Mouse (Mus musculus): ENCODE results near the gene Kctd5. TPM values are rescaled to one million over a fixed set of nuclear protein-coding genes. Genes with fewer than 3 reads are reported as not detected.
A peak's percentile ranks its signal among the peaks of the same experiment; 100 is the strongest.

Kctd5 gene
- polyA plus RNA-seq, 1 experiment from 2014 or later: 59.4 TPM

DNA sequence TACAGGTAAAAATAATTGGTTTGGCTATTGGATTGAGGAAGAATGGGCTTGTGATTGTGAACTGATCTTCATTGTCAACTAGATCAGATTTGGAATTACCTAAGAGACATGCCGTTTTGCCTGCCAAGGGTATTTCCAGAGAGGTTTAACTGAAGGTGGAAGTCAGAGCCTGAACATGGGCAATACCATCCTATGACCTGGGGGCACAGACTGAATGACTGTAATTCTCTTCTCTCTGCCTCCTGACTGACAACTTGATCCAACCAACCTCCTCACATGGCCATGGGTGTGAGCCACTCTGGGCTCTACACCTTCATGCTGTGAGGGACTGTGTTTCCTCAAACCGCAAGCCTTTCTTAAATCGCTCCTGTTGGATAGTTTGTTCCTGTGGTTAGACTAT, 68.2 kb downstream of the Kctd5 start:
- Histone ChIP-seq H3K4me2 (ENCODE audit: low read depth, low read length) (no peak overlapping the region), H3K27me3 (ENCODE audit: control insufficient read depth, insufficient read depth, low read depth, low read length) (no peaks in the 10 kb centered on the region), H3K9ac (ENCODE audit: low read length) (no peak overlapping the region), H3K9me3 (ENCODE audit: control insufficient read depth, low read length) (no peaks in the 10 kb centered on the region), H3K4me3 (ENCODE audit: low read length) (no peak overlapping the region), H3K4me1 (replicated peaks; ENCODE audit: control insufficient read depth, insufficient read depth, low read length) (0 out of 2 replicates have a peak, but pooled peaks cover 3% of the 10 kb centered on the region), H3K36me3 (ENCODE audit: control insufficient read depth, insufficient read depth, low read length) (no peaks in the 10 kb centered on the region), H3K27ac (ENCODE audit: low read length) (no peak overlapping the region)
- no peak for ATAC-seq (ENCODE audit: low read depth)
- 91% methylated on average over 3 of the region's 3 CpGs for WGBS

DNA sequence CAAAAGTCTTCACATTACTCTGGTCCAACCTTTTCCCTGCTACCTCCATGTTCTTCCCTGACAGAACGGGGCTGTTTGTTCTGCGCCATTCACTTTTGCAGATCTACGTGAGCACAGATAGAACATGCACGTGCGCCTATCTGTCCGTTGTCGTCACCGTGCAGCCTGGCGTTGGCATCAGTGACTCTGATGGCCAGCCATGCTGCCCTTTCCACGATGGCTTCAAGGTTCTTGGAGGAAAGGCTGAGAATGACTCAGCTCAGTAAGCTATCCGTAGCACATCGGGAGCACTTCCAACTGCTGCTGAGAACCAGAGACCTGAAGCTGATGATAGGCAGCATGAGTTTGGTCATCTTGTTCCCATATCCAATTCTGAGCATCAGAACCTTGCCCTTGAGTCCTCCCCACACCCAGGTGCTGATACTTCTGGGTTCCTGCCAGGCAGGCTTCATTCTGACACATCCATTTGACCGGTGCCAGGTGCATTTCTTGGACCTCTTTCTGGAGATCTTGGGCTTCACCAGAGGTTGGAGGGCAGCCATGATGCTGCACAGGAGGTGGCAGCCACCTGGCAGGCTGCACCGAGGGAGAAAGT, 69.1 kb downstream of the Kctd5 start:
- H3K9ac ChIP-seq (ENCODE audit: low read length): no peak overlapping the region
- 88% methylated on average over 14 of the region's 14 CpGs for WGBS
- no peak overlapping the region for H3K27ac ChIP-seq (ENCODE audit: low read length)
- H3K9me3 ChIP-seq (ENCODE audit: control insufficient read depth, low read length): no peaks in the 10 kb centered on the region
- no peak for ATAC-seq (ENCODE audit: low read depth)
- H3K4me1 ChIP-seq (replicated peaks; ENCODE audit: control insufficient read depth, insufficient read depth, low read length): 0 out of 2 replicates have a peak, but pooled peaks cover 3% of the 10 kb centered on the region
- H3K4me3 ChIP-seq (ENCODE audit: low read length): no peak overlapping the region
- H3K36me3 ChIP-seq (ENCODE audit: control insufficient read depth, insufficient read depth, low read length): no peaks in the 10 kb centered on the region
- no peaks in the 10 kb centered on the region for H3K27me3 ChIP-seq (ENCODE audit: control insufficient read depth, insufficient read depth, low read depth, low read length)
- H3K4me2 ChIP-seq (ENCODE audit: low read depth, low read length): no peak overlapping the region

DNA sequence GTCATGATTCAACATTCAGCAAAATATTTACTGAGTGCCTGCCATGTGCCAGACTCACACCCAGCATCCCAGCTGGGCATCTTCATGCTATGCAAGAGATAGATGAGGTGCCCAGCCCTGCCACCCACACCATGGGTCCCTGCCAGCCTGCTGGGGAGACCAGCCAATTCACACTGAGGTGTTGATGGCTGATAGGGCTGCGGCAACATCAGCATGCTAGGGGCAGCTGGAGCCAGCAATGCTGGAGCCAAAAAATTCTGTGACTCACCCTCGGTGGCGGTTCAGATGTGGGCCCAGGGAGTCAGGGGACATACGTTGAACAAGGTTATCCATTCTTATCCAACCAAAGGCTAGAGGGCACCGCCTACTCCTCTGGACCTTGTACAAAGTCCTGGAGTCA, 72.9 kb downstream of the Kctd5 start:
- peak; percentile 59 for ATAC-seq (ENCODE audit: low read depth)

DNA sequence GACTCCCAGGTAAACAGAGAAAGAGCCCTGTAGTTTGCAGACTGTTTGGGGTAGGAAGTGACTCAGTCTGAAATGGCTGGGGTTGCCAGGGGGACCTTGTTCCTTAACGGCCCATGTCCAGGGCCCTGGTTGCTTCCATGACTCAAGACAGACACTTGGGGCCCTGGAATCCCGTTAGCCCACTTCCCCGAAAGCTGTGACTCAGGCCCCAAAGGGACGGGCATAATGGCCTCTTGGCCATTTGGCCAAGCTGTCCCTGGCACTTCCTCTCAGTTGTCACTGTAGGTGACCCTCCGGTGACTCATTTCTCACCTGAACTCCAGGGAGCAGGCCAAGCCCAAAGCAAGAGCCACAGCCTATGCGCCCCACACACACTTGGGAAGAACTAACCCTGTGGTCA, 74.9 kb downstream of the Kctd5 start:
- ATAC-seq (ENCODE audit: low read depth): no peak
- Histone ChIP-seq H3K4me3 (ENCODE audit: low read length) (no peak overlapping the region), H3K36me3 (ENCODE audit: control insufficient read depth, insufficient read depth, low read length) (no peaks in the 10 kb centered on the region), H3K4me2 (ENCODE audit: low read depth, low read length) (no peak overlapping the region), H3K4me1 (replicated peaks; ENCODE audit: control insufficient read depth, insufficient read depth, low read length) (peaks cover 12% of the 10 kb centered on the region), H3K9ac (ENCODE audit: low read length) (no peak overlapping the region), H3K27me3 (ENCODE audit: control insufficient read depth, insufficient read depth, low read depth, low read length) (no peaks in the 10 kb centered on the region), H3K27ac (ENCODE audit: low read length) (no peak overlapping the region), H3K9me3 (ENCODE audit: control insufficient read depth, low read length) (no peaks in the 10 kb centered on the region)
- WGBS: 43% methylated on average over 6 of the region's 6 CpGs

More for the DNA sequence above, 72.9 kb downstream of the Kctd5 start:
- peaks cover 10% of the 10 kb centered on the region; the same call in 1 of the 2 replicates for H3K4me1 ChIP-seq (replicated peaks; ENCODE audit: control insufficient read depth, insufficient read depth, low read length)
- no peak overlapping the region for H3K27ac ChIP-seq (ENCODE audit: low read length)
- no peak overlapping the region for H3K4me2 ChIP-seq (ENCODE audit: low read depth, low read length)
- no peaks in the 10 kb centered on the region for H3K9me3 ChIP-seq (ENCODE audit: control insufficient read depth, low read length)
- H3K9ac ChIP-seq (ENCODE audit: low read length): no peak overlapping the region
- H3K36me3 ChIP-seq (ENCODE audit: control insufficient read depth, insufficient read depth, low read length): no peaks in the 10 kb centered on the region
- no peaks in the 10 kb centered on the region for H3K27me3 ChIP-seq (ENCODE audit: control insufficient read depth, insufficient read depth, low read depth, low read length)
- 37% methylated on average over 5 of the region's 5 CpGs for WGBS
- H3K4me3 ChIP-seq (ENCODE audit: low read length): no peak overlapping the region

DNA sequence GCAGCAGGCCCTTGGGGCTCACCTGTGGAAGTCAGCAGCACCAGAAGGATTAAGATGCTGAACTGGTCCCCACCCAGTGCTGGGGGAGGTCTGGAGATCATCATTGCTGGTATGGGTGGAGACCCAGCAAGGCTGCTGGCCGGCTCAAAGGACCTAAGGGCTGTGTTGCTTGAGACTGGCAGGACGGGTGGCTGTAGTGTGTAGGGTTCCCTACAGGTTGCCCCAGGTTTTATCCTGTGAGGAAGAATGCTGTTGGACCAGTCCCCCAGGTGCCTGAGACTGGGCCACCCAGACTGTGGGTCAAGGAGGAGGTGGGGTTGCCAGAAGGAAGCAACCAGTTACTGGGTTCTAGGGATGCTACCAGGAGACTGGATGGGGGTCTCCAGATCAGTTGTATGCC, 75.4 kb downstream of the Kctd5 start, which contains the start of gene Prss22:
Prss22 (minus strand) TSS at position 200 of the 400 bp plus-strand sequence.
- H3K9me3 ChIP-seq (ENCODE audit: control insufficient read depth, low read length): no peaks in the 10 kb centered on the region
- WGBS: 37% methylated on average over 2 of the region's 2 CpGs
- H3K36me3 ChIP-seq (ENCODE audit: control insufficient read depth, insufficient read depth, low read length): no peaks in the 10 kb centered on the region
- H3K27me3 ChIP-seq (ENCODE audit: control insufficient read depth, insufficient read depth, low read depth, low read length): no peaks in the 10 kb centered on the region
- 0 out of 2 replicates have a peak within 1 kb of the TSS, but pooled peaks have one; percentile 9 for H3K4me3 ChIP-seq (ENCODE audit: low read length)
- no peak within 1 kb of the TSS for H3K27ac ChIP-seq (ENCODE audit: low read length)
- H3K4me2 ChIP-seq (ENCODE audit: low read depth, low read length): peak within 1 kb of the TSS; percentile 15; the same call in 1 of the 2 replicates
- H3K4me1 ChIP-seq (replicated peaks; ENCODE audit: control insufficient read depth, insufficient read depth, low read length): peaks cover 15% of the 10 kb centered on the region
- ATAC-seq (ENCODE audit: low read depth): peak; percentile 49
- no peak within 1 kb of the TSS for H3K9ac ChIP-seq (ENCODE audit: low read length)

Small RNA genes within 50 kb of the gene (microRNA-seq; reads per million reads assigned to microRNA genes)
- not detected for gene Gm27700

Other genes starting within 250 kb of the Kctd5 start
- gene Elob, start 244.3 kb downstream of the Kctd5 start, polyA plus RNA-seq (2015; fragmentation: Nextera tagmentation; extraction: Ambion mirVana): 980 and 1,001 TPM in 2 replicates
- gene Prss33, start 237.4 kb downstream of the Kctd5 start, polyA plus RNA-seq (2015; fragmentation: Nextera tagmentation; extraction: Ambion mirVana): not detected in 2 replicates
- 0.41 TPM in 1 of 2 replicates, not detected in the other for gene Prss32, start 229.6 kb downstream of the Kctd5 start, polyA plus RNA-seq (2015; fragmentation: Nextera tagmentation; extraction: Ambion mirVana)
- 0.75 and 0.99 TPM in 2 replicates for gene Prss41, start 229.3 kb downstream of the Kctd5 start, polyA plus RNA-seq (2015; fragmentation: Nextera tagmentation; extraction: Ambion mirVana)
- gene Prss21, start 205.4 kb downstream of the Kctd5 start, polyA plus RNA-seq (2015; fragmentation: Nextera tagmentation; extraction: Ambion mirVana): not detected in 2 replicates
- gene Dcpp1, start 192.6 kb downstream of the Kctd5 start, polyA plus RNA-seq (2015; fragmentation: Nextera tagmentation; extraction: Ambion mirVana): not detected in 2 replicates
- gene Dcpp2, start 192.6 kb downstream of the Kctd5 start, polyA plus RNA-seq (2015; fragmentation: Nextera tagmentation; extraction: Ambion mirVana): not detected in 2 replicates
- 0.88 and 2.0 TPM in 2 replicates for gene Dcpp3, start 156.0 kb downstream of the Kctd5 start, polyA plus RNA-seq (2015; fragmentation: Nextera tagmentation; extraction: Ambion mirVana)
- not detected in 2 replicates for gene Sbp, start 131.8 kb downstream of the Kctd5 start, polyA plus RNA-seq (2015; fragmentation: Nextera tagmentation; extraction: Ambion mirVana)
- not detected in 2 replicates for gene Sbpl, start 118.2 kb downstream of the Kctd5 start, polyA plus RNA-seq (2015; fragmentation: Nextera tagmentation; extraction: Ambion mirVana)
- gene Prss30, start 92.9 kb downstream of the Kctd5 start, polyA plus RNA-seq (2015; fragmentation: Nextera tagmentation; extraction: Ambion mirVana): 0.14 TPM in 1 of 2 replicates, not detected in the other
- gene Prss22, start 75.4 kb downstream of the Kctd5 start, polyA plus RNA-seq (2015; fragmentation: Nextera tagmentation; extraction: Ambion mirVana): 1.1 and 1.5 TPM in 2 replicates
- 0.11 and 0.28 TPM in 2 replicates for gene Prss27, start 35.3 kb downstream of the Kctd5 start, polyA plus RNA-seq (2015; fragmentation: Nextera tagmentation; extraction: Ambion mirVana)
- 33.1 and 34.9 TPM in 2 replicates for gene Pdpk1, start 77.4 kb upstream of the Kctd5 start, polyA plus RNA-seq (2015; fragmentation: Nextera tagmentation; extraction: Ambion mirVana)
- gene Amdhd2, start 90.3 kb upstream of the Kctd5 start, polyA plus RNA-seq (2015; fragmentation: Nextera tagmentation; extraction: Ambion mirVana): 30.8 TPM in 2 replicates
- gene Atp6v0c, start 96.2 kb upstream of the Kctd5 start, polyA plus RNA-seq (2015; fragmentation: Nextera tagmentation; extraction: Ambion mirVana): 462 and 486 TPM in 2 replicates
- 4.6 and 6.4 TPM in 2 replicates for gene Tbc1d24, start 132.1 kb upstream of the Kctd5 start, polyA plus RNA-seq (2015; fragmentation: Nextera tagmentation; extraction: Ambion mirVana)
- gene Ntn3, start 136.0 kb upstream of the Kctd5 start, polyA plus RNA-seq (2015; fragmentation: Nextera tagmentation; extraction: Ambion mirVana): 3.3 and 3.8 TPM in 2 replicates
- gene Tedc2, start 147.4 kb upstream of the Kctd5 start, polyA plus RNA-seq (2015; fragmentation: Nextera tagmentation; extraction: Ambion mirVana): 11.3 and 13.0 TPM in 2 replicates
- 75.2 and 81.5 TPM in 2 replicates for gene Ccnf, start 178.0 kb upstream of the Kctd5 start, polyA plus RNA-seq (2015; fragmentation: Nextera tagmentation; extraction: Ambion mirVana)

All from lung, embryonic 16.5 days (tissue).